Mouse (Mus musculus) embryonic facial prominence, embryonic 10.5 days (tissue): Measurements from ENCODE around the gene Vapb. TPM values are rescaled to one million over a fixed set of nuclear protein-coding genes. Genes with fewer than 3 reads are reported as not detected.

Source experiments
- DNase-seq: peaks from one replicate; pipeline ENCODE4 v3.0.0-alpha.2; 2017; ENCODE audit warnings: low spot score
- H3K27ac ChIP-seq: fragments of 300-500 bp; sonication (generic); replicated peaks from 2 replicates; pipeline ENCODE4 v1.5.1; 2016; ENCODE audit warnings: mild to moderate bottlenecking
- H3K27me3 ChIP-seq: fragments of 300-500 bp; sonication (generic); replicated peaks from 2 replicates; pipeline ENCODE4 v1.6.1; 2016; ENCODE audit warnings: low read depth, mild to moderate bottlenecking; ENCODE audit not compliant: poor library complexity, severe bottlenecking
- H3K36me3 ChIP-seq: fragments of 300-500 bp; sonication (generic); replicated peaks from 2 replicates; pipeline ENCODE4 v1.6.1; 2016; ENCODE audit warnings: mild to moderate bottlenecking, moderate library complexity
- H3K4me1 ChIP-seq: fragments of 300-500 bp; sonication (generic); 2 replicates; pipeline ENCODE4 v1.6.1; 2016
- H3K4me3 ChIP-seq: fragments of 300-500 bp; sonication (generic); 2 replicates; pipeline ENCODE4 v1.5.1; 2016; ENCODE audit warnings: mild to moderate bottlenecking, moderate library complexity
- H3K9me3 ChIP-seq: fragments of 300-500 bp; sonication (generic); 2 replicates; pipeline ENCODE4 v1.6.1; 2016; ENCODE audit warnings: mild to moderate bottlenecking
- WGBS: fragments of 180-500 bp; shearing (Covaris S2); methylation state at CpG from one replicate; pipeline ENCODE4 v1.1.7; 2016; 5-methylcytosine and 5-hydroxymethylcytosine counted together
- polyA plus RNA-seq: library from polyadenylated mRNA; unstranded; fragments of >200 nt; fragmentation: Nextera tagmentation; extraction: Ambion mirVana; gene quantifications from 2 replicates; pipeline ENCODE4 v1.2.1, GENCODE M21; 2016

Vapb gene
- polyA plus RNA-seq, 1 experiment from 2014 or later = 8.1 TPM

DNA sequence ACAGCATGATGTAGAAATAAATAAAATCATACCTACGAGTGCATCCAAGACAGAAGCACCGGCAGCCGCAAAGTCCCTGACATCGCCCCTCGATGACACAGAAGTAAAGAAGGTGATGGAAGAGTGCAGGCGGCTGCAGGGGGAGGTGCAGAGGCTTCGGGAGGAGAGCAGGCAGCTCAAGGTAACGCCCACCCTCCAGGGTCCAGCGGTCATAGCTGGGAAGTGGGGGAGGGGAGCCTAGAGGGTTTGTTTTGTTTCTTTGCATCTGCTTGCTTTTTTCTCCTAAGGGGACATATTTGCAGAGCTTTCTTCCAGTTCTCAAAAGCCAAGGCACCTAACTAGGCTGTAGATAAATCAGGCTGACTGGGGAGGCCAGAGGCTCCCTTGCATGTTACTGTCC is 38.8 kb downstream of the Vapb start:
- H3K27me3 ChIP-seq = no peaks in the 10 kb centered on the region
- no peaks in the 10 kb centered on the region for H3K9me3 ChIP-seq
- H3K27ac ChIP-seq = peak overlapping the region; percentile 72
- H3K4me1 ChIP-seq = peaks cover 59% of the 10 kb centered on the region
- DNase-seq = peak; percentile 55
- peaks cover 62% of the 10 kb centered on the region for H3K36me3 ChIP-seq
- WGBS = 7% methylated on average over 9 of the region's 9 CpGs
- H3K4me3 ChIP-seq = no peak overlapping the region

GRCm38 (mm10) chr2:173780931-173781330 is 43.6 kb downstream of the Vapb start:
- Histone ChIP-seq H3K4me1 (peaks cover 35% of the 10 kb centered on the region), H3K27ac (no peak overlapping the region), H3K9me3 (no peaks in the 10 kb centered on the region), H3K36me3 (peaks cover 68% of the 10 kb centered on the region), H3K4me3 (no peak overlapping the region), H3K27me3 (no peaks in the 10 kb centered on the region)
- no peak for DNase-seq
- 83% methylated on average over 5 of the region's 5 CpGs for WGBS

DNA sequence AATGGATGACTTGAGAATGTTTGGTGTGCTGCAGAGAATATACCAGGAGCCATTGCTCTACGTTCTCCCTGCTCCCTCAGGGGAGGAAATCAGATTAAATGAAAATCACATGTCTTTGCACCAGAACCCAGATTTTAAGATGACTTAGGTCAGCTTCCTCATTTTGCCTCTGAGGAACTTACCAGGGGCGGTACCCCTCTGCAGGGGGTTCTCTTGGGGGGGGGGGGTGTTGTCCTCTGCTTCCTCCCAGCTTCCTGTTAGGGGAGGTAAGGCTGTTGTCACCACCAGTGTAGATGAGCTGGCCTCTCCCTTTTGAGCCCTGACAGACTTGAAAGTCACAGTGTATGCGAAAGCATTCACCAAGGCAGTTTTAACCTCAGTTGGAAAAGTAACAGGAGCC is 47.1 kb downstream of the Vapb start:
- DNase-seq = no peak
- Histone ChIP-seq H3K27ac (no peak overlapping the region), H3K36me3 (peaks cover 35% of the 10 kb centered on the region), H3K27me3 (no peaks in the 10 kb centered on the region), H3K4me1 (peaks cover 24% of the 10 kb centered on the region), H3K4me3 (no peak overlapping the region), H3K9me3 (no peaks in the 10 kb centered on the region)
- WGBS = 61% methylated on average over 3 of the region's 3 CpGs

DNA sequence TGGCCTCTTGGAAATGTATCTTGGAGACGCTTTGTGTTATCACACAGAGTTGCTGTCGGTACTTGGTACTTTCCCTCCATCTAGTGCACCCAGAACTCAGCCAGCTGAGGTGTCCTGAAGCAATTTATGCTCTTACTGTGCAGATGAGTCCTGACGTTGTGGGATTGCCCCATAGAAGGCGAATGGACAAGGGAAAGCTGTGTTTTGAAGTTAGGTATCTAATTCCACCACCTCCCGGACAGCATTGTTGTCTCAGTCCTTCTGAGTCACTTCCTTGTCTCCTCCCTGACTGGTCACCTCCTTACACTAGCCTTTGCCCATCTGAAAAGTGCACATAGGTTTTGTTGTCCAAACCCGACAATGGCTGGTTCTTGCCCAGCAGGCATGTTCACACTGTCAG is 47.6 kb downstream of the Vapb start:
- H3K9me3 ChIP-seq = no peaks in the 10 kb centered on the region
- no peak overlapping the region for H3K27ac ChIP-seq
- H3K36me3 ChIP-seq = peaks cover 30% of the 10 kb centered on the region
- H3K4me1 ChIP-seq = peaks cover 27% of the 10 kb centered on the region
- H3K4me3 ChIP-seq = no peak overlapping the region
- WGBS = 79% methylated on average over 6 of the region's 6 CpGs
- no peaks in the 10 kb centered on the region for H3K27me3 ChIP-seq
- DNase-seq = no peak

GRCm38 (mm10) chr2:173789945-173790804 is 52.9 kb downstream of the Vapb start:
- H3K36me3 ChIP-seq = no peaks in the 10 kb centered on the region
- peak overlapping the region; percentile 73 for H3K27ac ChIP-seq
- no peaks in the 10 kb centered on the region for H3K27me3 ChIP-seq
- peaks cover 53% of the 10 kb centered on the region for H3K4me1 ChIP-seq
- 26% methylated on average over 23 of the region's 23 CpGs for WGBS
- H3K4me3 ChIP-seq = peak overlapping the region; percentile 25; the same call in 1 of the 2 replicates
- DNase-seq = peak; percentile 48
- no peaks in the 10 kb centered on the region for H3K9me3 ChIP-seq

GRCm38 (mm10) chr2:173791904-173792757 is 54.8 kb downstream of the Vapb start:
- Histone ChIP-seq H3K27ac (no peak overlapping the region; the same call in 1 of the 2 replicates), H3K4me1 (peaks cover 69% of the 10 kb centered on the region), H3K36me3 (no peaks in the 10 kb centered on the region), H3K27me3 (no peaks in the 10 kb centered on the region), H3K4me3 (no peak overlapping the region), H3K9me3 (no peaks in the 10 kb centered on the region)
- WGBS = 74% methylated on average over 20 of the region's 20 CpGs
- DNase-seq = no peak

DNA sequence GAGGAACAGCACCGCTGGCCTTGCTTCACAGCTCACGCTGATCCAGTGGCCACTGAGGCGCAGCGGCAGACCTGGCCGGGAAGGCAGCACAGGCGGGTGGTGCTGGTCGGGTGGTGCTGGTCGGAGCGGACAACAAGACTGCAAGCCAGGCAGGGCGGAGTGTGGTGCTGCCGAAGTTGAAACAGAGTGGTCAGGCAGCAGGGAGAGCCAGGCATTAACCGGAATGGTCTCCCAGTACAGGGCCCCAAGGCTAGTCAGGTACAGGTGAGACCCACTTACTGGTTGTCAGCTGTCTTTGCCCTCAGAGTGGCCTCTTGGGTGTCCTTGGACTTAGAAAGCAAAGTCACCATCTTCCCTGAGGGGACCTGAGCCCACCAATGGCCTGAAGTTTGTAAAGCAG is 56.7 kb downstream of the Vapb start:
- H3K4me3 ChIP-seq = no peak overlapping the region
- no peak for DNase-seq
- WGBS = 93% methylated on average over 12 of the region's 12 CpGs
- no peaks in the 10 kb centered on the region for H3K9me3 ChIP-seq
- H3K4me1 ChIP-seq = peaks cover 68% of the 10 kb centered on the region
- H3K27me3 ChIP-seq = no peaks in the 10 kb centered on the region
- no peaks in the 10 kb centered on the region for H3K36me3 ChIP-seq
- H3K27ac ChIP-seq = peak overlapping the region; percentile 54

- DNase-seq = no peak
- no peaks in the 10 kb centered on the region for H3K9me3 ChIP-seq
- no peak overlapping the region; the same call in 1 of the 2 replicates for H3K27ac ChIP-seq
- WGBS = 80% methylated on average over 21 of the region's 21 CpGs
- H3K36me3 ChIP-seq = no peaks in the 10 kb centered on the region
- H3K27me3 ChIP-seq = no peaks in the 10 kb centered on the region
- no peak overlapping the region for H3K4me3 ChIP-seq
- peaks cover 60% of the 10 kb centered on the region for H3K4me1 ChIP-seq
Measured at GRCm38 (mm10) chr2:173794531-173795510, 57.5 kb downstream of the Vapb start.

- H3K4me1 ChIP-seq = peaks cover 48% of the 10 kb centered on the region
- DNase-seq = no peak
- H3K36me3 ChIP-seq = no peaks in the 10 kb centered on the region
- WGBS = 74% methylated on average over 15 of the region's 15 CpGs
- no peak overlapping the region for H3K27ac ChIP-seq
- H3K4me3 ChIP-seq = no peak overlapping the region
- no peaks in the 10 kb centered on the region for H3K27me3 ChIP-seq
- H3K9me3 ChIP-seq = no peaks in the 10 kb centered on the region
Measured at GRCm38 (mm10) chr2:173795801-173796673, 58.7 kb downstream of the Vapb start.

GRCm38 (mm10) chr2:173796674-173796963 is 59.3 kb downstream of the Vapb start:
- Histone ChIP-seq H3K36me3 (no peaks in the 10 kb centered on the region), H3K9me3 (no peaks in the 10 kb centered on the region), H3K4me3 (no peak overlapping the region), H3K27me3 (no peaks in the 10 kb centered on the region), H3K4me1 (peaks cover 48% of the 10 kb centered on the region), H3K27ac (no peak overlapping the region)
- DNase-seq = no peak
- 71% methylated on average over 4 of the region's 4 CpGs for WGBS

DNA sequence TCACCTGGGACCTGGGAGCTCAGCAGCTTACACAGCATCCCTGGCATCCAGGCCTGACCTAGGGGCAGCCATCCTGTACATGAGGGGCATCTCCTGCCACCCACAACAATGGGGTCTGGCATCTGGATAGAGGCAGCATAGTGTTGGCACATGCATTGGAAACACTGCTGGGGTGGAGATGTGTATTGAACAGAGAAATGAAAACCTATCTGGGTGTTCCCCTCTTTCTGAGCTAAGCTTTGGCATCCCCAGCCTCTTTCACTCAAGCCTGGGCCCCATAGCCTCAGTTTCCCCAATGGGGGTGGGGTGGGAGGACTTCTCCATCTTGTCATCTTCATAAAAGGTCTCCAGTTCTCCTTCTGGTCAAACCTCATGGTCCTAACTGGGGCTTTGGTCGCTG is 62.2 kb downstream of the Vapb start:
- Histone ChIP-seq H3K27me3 (no peaks in the 10 kb centered on the region), H3K4me1 (peaks cover 40% of the 10 kb centered on the region), H3K27ac (no peak overlapping the region), H3K9me3 (no peaks in the 10 kb centered on the region), H3K36me3 (no peaks in the 10 kb centered on the region), H3K4me3 (no peak overlapping the region)
- WGBS = 80% methylated on average over 1 of the region's 1 CpGs
- DNase-seq = no peak
